Mouse (Mus musculus): ENCODE data around the gene Prkcz. TPM values are rescaled to one million over a fixed set of nuclear protein-coding genes. Genes with fewer than 3 reads are reported as not detected.

Prkcz gene
- total RNA-seq, 1 experiment from 2014 or later = 5.7 TPM

- no peak for DNase-seq
Measured at GRCm38 (mm10) chr4:155243233-155243632, 117.9 kb downstream of the Prkcz start.

- no peak for DNase-seq
Measured at GRCm38 (mm10) chr4:155242292-155242691, 118.9 kb downstream of the Prkcz start.

GRCm38 (mm10) chr4:155241789-155242188, 119.4 kb downstream of the Prkcz start:
- no peak for DNase-seq

GRCm38 (mm10) chr4:155239494-155239893, 121.7 kb downstream of the Prkcz start:
- DNase-seq = no peak

- no peak for DNase-seq
Measured at GRCm38 (mm10) chr4:155238276-155238675, 122.9 kb downstream of the Prkcz start.

GRCm38 (mm10) chr4:155236737-155237385, 124.3 kb downstream of the Prkcz start:
- no peak for DNase-seq

- DNase-seq = peak; percentile 91
Measured at GRCm38 (mm10) chr4:155235311-155236119, 125.6 kb downstream of the Prkcz start.

GRCm38 (mm10) chr4:155234371-155235310, 126.5 kb downstream of the Prkcz start:
- DNase-seq = peak; percentile 57

GRCm38 (mm10) chr4:155233878-155234277, 127.3 kb downstream of the Prkcz start:
- peak; percentile 80 for DNase-seq

GRCm38 (mm10) chr4:155228461-155228860, 132.7 kb downstream of the Prkcz start:
- DNase-seq = peak; percentile 3

GRCm38 (mm10) chr4:155227986-155228385, 133.2 kb downstream of the Prkcz start:
- no peak for DNase-seq

GRCm38 (mm10) chr4:155225918-155226317, 135.2 kb downstream of the Prkcz start:
- DNase-seq = no peak

- no peak for DNase-seq
Measured at GRCm38 (mm10) chr4:155223594-155224528, 137.3 kb downstream of the Prkcz start.

- peak; percentile 100 for DNase-seq
Measured at GRCm38 (mm10) chr4:155222841-155223593, 138.1 kb downstream of the Prkcz start.

- no peak for DNase-seq
Measured at GRCm38 (mm10) chr4:155222552-155222840, 138.7 kb downstream of the Prkcz start, which contains the start of gene Ski. Gene Ski, minus strand, starts transcription at chr4:155222592.

GRCm38 (mm10) chr4:155221599-155222551, 139.3 kb downstream of the Prkcz start:
- DNase-seq = peak; percentile 84

GRCm38 (mm10) chr4:155221106-155221505, 140.1 kb downstream of the Prkcz start:
- no peak for DNase-seq

- DNase-seq = peak; percentile 53
Measured at GRCm38 (mm10) chr4:155220213-155221100, 140.7 kb downstream of the Prkcz start.

All from adrenal gland, postnatal 14 days (tissue).